Mouse (Mus musculus): ENCODE results near the gene Olfr221.

- TF ChIP-seq GATA1 (IDR thresholded peaks at IDR 0.05; ENCODE audit: borderline replicate concordance, low read length) (no peak), FLI1 (IDR thresholded peaks at IDR 0.05; ENCODE audit: low read length) (no peak)
These were observed 29.4 kb upstream of the Olfr221 start for GRCm38 (mm10) chr14:52071599-52072137.

Measured in megakaryocyte, embryonic 14.5 days (primary cell).